Mouse (Mus musculus): ENCODE results near the gene Resf1. TPM values are rescaled to one million over a fixed set of nuclear protein-coding genes. Genes with fewer than 3 reads are reported as not detected.
"Not testable (repeated sequence)": the region's sequence is repeated elsewhere in the genome, so short reads cannot be mapped to it uniquely, and the experiment has no call there.

Resf1 gene
- polyA plus RNA-seq, 1 experiment, result 11.3 TPM

DNA sequence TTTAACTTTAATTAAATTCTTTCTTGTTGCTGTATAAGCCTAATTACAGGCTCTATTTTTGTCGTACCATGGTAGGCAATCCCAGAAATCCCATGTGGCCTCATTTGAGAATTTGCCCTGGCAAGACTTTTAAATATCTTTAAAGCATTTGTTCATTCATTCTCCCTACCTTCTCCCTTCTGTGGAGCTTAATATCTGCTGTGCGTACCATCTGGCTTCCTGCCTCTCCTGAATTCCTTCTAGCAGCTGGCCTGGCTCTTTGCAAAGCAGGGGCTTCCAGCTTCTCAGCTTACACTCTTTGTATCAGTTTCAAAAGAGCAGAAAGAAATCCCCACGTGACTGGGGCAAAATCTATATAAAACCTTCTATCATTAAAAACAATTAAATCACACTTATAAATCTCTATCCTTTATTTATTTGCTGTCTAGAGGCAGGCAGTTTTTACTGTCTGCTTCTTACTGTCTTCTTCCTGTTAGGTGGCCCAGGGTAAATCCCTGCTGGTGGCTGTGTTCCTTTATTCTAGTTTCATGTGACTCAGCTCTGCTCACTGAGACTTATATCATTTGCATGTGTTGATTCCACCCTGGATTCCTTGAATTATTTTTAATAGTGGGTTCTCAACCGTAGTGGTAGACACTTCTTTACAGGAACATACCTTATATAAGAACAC, 45.7 kb downstream of the Resf1 start:
- peak; percentile 61 for DNase-seq (ENCODE audit: low read depth)
- TF ChIP-seq CTCF (IDR thresholded peaks at IDR 0.05; ENCODE audit: borderline replicate concordance, extremely low read depth, insufficient read depth, insufficient read length) (no peak), POLR2A (IDR thresholded peaks at IDR 0.05; ENCODE audit: borderline replicate concordance, extremely low read depth, insufficient read depth, insufficient read length, poor library complexity, severe bottlenecking) (no peak)

DNA sequence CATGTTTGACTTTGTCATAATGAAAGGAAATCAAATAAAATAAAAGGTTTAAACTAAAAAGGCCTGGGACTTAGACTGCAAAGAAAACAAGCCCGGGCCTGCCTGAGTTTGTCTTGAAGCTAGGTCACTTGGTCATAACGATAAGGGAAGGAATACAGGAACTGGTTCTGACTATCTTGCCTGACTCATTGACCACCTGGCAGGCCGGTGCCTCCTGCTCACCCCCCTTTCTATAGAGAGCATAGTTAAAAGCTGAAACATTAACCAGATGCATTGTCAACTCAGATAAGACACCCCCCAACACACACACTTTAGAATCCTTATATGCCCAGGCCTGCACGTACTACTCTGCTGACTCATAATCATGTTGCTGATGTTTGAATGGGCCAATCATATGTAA, 46.6 kb downstream of the Resf1 start:
- not testable (repeated sequence) for DNase-seq (ENCODE audit: low read depth)

DNA sequence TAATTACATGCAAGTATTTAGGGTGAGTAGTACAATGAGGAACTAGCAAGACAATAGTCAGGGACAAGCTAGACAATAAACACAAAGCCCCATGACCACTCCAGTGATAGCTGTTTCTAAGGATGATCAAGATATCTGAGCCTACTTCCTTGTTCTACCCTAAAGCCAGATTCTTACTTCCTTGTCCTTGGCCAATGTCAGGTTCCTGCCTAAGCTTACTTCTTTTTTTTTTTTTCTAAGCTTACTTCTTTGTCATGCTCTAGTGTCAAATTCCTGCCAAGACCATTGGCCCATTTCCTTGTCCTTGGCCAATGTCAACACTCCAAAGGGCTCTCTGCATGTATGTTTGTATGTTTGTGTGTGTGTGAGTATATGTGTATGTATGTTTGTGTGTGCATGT, 47.9 kb downstream of the Resf1 start:
- no peak for DNase-seq (ENCODE audit: low read depth)
- TF ChIP-seq POLR2A (IDR thresholded peaks at IDR 0.05; ENCODE audit: borderline replicate concordance, extremely low read depth, insufficient read depth, insufficient read length, poor library complexity, severe bottlenecking), result no peak
- TF ChIP-seq CTCF (IDR thresholded peaks at IDR 0.05; ENCODE audit: borderline replicate concordance, extremely low read depth, insufficient read depth, insufficient read length), result no peak

DNA sequence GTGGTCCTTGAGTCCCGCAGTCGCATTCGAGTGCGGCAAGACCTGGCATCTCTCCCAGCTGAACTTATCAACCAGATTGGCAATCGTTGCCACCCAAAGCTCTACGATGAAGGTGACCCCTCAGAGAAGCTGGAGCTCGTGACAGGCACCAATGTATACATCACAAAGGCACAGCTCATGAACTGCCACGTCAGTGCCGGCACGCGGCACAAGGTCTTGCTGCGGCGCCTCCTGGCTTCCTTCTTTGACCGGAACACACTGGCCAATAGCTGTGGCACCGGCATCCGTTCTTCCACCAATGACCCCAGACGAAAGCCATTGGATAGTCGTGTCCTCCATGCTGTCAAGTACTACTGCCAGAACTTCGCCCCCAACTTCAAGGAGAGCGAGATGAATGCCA, 53.3 kb downstream of the Resf1 start:
- DNase-seq (ENCODE audit: low read depth), result not testable (repeated sequence)

DNA sequence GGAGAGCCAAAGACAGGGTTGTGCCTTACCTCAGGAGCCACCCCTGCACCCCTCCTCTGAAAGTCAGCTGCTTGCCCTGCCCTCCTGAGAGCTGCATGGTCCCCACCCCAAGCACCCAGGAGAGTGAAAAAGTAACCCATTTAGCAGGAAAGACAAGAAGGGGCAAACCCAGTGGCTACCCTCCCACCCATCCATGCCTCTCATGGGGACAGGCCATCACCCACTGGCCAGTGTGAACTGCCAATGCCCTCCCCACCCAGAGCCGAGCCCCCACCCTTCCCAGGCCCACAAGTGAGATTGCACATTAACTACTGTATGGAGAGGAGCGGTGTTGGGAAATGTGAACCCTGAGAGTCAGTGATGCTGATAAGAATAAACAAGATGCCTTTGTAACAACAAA, 56.8 kb downstream of the Resf1 start:
- not testable (repeated sequence) for DNase-seq (ENCODE audit: low read depth)

DNA sequence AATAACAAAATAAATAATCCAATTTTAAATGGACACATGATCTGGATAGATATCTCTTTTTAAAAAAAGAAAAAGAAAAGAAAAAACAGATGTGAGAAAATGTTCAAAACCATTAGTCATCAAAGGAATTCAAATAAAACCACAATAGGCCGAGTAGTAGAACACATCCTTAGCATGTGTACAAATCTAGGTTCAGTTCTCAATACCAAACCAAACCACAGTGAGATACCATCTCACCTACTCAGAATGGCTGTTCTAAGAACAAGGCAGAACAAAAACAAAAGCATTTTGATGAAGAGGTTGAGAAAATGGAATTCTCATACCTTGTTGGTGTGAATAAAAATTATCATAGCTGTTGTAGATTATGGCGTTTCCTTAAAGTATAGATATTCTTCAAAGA, 57.2 kb downstream of the Resf1 start:
- TF ChIP-seq POLR2A (IDR thresholded peaks at IDR 0.05; ENCODE audit: borderline replicate concordance, extremely low read depth, insufficient read depth, insufficient read length, poor library complexity, severe bottlenecking) (no peak), CTCF (IDR thresholded peaks at IDR 0.05; ENCODE audit: borderline replicate concordance, extremely low read depth, insufficient read depth, insufficient read length) (no peak)
- no peak for DNase-seq (ENCODE audit: low read depth)

DNA sequence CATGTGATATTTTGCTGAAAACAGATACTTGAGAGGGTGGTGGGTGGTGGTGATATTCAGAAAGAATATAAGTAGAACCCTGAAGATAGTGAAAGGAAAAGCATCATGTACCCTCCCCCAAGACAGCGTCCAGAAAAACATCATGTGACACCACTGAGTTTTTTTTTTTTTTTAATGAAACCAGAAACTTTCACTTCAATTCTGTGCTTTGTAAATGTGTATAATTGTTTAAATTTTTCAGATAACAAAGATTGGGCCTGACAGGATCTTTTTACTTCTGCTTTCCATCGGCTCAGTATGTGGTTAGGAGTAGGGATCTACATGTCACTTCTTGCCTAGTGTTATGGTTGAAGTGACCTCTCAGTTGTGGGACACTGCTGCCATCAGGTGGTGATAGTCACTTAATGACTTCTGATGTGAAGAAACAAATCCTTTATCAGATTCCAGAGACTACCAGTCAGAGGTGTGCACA, 65.8 kb downstream of the Resf1 start:
- DNase-seq (ENCODE audit: low read depth), result peak; percentile 81

DNA sequence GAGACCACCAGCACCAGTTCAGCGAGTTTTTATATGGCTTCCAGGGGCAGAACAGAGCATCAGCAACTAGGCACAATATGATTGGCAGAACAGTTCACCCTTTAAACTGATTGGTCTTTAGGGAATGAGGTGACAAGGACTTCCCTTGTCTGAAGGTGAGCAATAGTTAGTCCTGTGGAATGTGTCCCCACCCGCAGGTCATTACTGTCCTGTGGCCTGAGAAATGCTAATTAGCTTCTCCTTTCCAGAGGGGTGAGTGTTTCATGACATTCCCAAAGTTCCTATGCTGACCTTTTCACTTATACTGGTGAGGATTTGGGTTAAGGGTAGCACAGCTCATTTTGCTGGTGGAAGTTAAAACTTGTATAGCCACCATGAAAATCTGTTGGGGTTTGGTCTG, 74.3 kb downstream of the Resf1 start:
- TF ChIP-seq POLR2A (IDR thresholded peaks at IDR 0.05; ENCODE audit: borderline replicate concordance, extremely low read depth, insufficient read depth, insufficient read length, poor library complexity, severe bottlenecking) (no peak), CTCF (IDR thresholded peaks at IDR 0.05; ENCODE audit: borderline replicate concordance, extremely low read depth, insufficient read depth, insufficient read length) (no peak)
- no peak for DNase-seq (ENCODE audit: low read depth)

More for the DNA sequence above, 65.8 kb downstream of the Resf1 start:
- TF ChIP-seq POLR2A (IDR thresholded peaks at IDR 0.05; ENCODE audit: borderline replicate concordance, extremely low read depth, insufficient read depth, insufficient read length, poor library complexity, severe bottlenecking) (no peak), CTCF (IDR thresholded peaks at IDR 0.05; ENCODE audit: borderline replicate concordance, extremely low read depth, insufficient read depth, insufficient read length) (peak; percentile 49; the same call in 1 of the 2 replicates)

Other genes with a start within 250 kb of the Resf1 start
- gene Dennd5b, start 207.7 kb upstream of the Resf1 start, polyA plus RNA-seq (2012; rRNA removed), result 10.3 and 16.6 TPM in 2 replicates
- not detected in 2 replicates for gene Gm10203, start 179.2 kb upstream of the Resf1 start, polyA plus RNA-seq (2012; rRNA removed)
- 5.3 and 6.4 TPM in 2 replicates for gene Etfbkmt, start 169.6 kb upstream of the Resf1 start, polyA plus RNA-seq (2012; rRNA removed)
- gene Amn1, start 120.7 kb upstream of the Resf1 start, polyA plus RNA-seq (2012; rRNA removed), result 65.0 and 88.5 TPM in 2 replicates
- 13.0 and 17.2 TPM in 2 replicates for gene Bicd1, start 99.5 kb downstream of the Resf1 start, polyA plus RNA-seq (2012; rRNA removed)

Data from brain, embryonic 14.5 days (tissue).